In the genomic region with DNA sequence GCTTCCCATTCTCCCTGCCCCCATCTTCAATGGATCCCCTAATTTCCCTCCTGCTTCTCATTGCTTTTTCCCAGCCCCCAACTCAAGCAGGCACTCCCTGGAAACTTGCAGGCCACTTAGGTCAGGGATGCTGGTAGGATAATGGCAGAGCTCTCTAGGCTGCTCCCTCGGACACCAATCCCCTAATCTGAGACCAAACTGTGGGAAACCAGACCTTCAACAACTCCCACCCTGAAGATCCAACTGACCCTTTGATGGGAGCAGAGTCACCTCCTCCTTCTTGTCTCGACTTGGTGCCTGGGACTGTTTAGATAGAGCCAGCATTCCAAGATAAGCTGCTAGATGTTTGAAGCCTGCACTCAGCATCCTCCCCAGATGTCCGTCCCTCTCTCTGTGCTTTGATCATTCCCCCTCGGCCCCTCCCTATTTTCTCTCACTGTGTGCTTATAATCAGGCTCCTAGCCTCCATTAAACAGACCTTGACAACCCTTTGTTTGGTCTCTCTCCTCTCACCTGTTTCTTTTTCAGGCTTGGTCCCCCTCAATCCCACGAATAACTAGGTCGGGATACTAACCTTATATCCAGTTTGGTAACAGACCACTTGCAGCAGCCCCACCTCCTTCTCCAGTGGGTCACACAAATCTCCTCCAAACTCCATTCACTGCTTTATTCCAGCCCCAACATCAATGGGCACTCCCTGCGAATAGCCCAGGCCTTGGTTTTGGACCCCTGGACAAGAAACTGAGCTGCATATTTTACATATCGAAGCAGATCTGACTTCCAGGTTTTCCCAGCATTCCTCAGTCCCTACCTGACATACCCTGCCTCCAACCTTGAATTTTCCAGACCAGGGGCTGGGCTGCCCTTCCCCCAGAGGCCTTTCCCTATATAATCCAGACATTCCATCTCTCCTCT, we compare ENCODE assay signal across 14 mouse cellular contexts. TPM values are rescaled to one million over a fixed set of nuclear protein-coding genes. Genes with fewer than 3 reads are reported as not detected.
DNase-seq lines count a peak whose midpoint lies in the region; ATAC-seq lines count a peak whose summit lies in the region.
"Had no signal": no experiment of that assay in that cellular context is flagged by ENCODE, and none has a peak within 500 bp of the region (broad histone marks: within the 10 kb centered on the region; RNA-seq: fewer than 3 reads in every experiment).

No protein-coding gene starts in this region.

- peaks cover 7% of the 10 kb centered on the region; the same call in 1 of the 2 replicates for H3K4me1 ChIP-seq in kidney, embryonic 14.5 days (ENCODE audit: control insufficient read depth, insufficient read depth, low read length)
- H3K4me1 ChIP-seq: limb, embryonic 15.5 days had no signal

- H3K4me2 ChIP-seq in kidney, embryonic 14.5 days (replicated peaks; ENCODE audit: low read depth, low read length), result no peak overlapping the region
- H3K4me2 ChIP-seq: hindbrain, embryonic 13.5 days; limb, embryonic 15.5 days had no signal

- no peak overlapping the region for H3K9ac ChIP-seq in kidney, embryonic 14.5 days (ENCODE audit: low read depth, low read length)
- H3K9ac ChIP-seq: hindbrain, embryonic 13.5 days; limb, embryonic 15.5 days had no signal

- no peaks in the 10 kb centered on the region for H3K9me3 ChIP-seq in kidney, embryonic 14.5 days (ENCODE audit: control insufficient read depth, low read length)
- H3K9me3 ChIP-seq: hindbrain, embryonic 13.5 days; limb, embryonic 15.5 days had no signal

- no peak for DNase-seq in kidney, postnatal 4 days
- DNase-seq in R1 (ENCODE audit: low read depth, low spot score), result peak; percentile 24
- DNase-seq in embryo, embryonic 9.5 days (ENCODE audit: extremely low spot score), result peak; percentile 56
- DNase-seq in lung, postnatal 36 days, result peak; percentile 16
- DNase-seq in left cerebral cortex, postnatal 4 days, result no peak
- DNase-seq in right cerebral cortex, adult 2 months (ENCODE audit: low spot score in 2 of 2), result no peak
- no peak for DNase-seq in right cerebral cortex, postnatal 10 days (ENCODE audit: low spot score in 2 of 2)
- DNase-seq: cerebellum, adult 9-10 months; gastrocnemius, postnatal 25 days; layer of hippocampus, adult 9-11 months had no signal

- intact Hi-C loops in left cerebral cortex, postnatal 4 days (cut with DNase I), result no loop called here

- ATAC-seq in kidney, embryonic 14.5 days (ENCODE audit: low FRiP score, low TSS enrichment), result 0 out of 2 replicates have a peak, but pooled peaks have one; percentile 37

- H3K27ac ChIP-seq in kidney, embryonic 14.5 days (ENCODE audit: low read depth, low read length), result no peak overlapping the region
- H3K27ac ChIP-seq: hindbrain, embryonic 13.5 days; limb, embryonic 15.5 days had no signal

- H3K4me3 ChIP-seq in kidney, embryonic 14.5 days (ENCODE audit: low read length), result no peak overlapping the region
- H3K4me3 ChIP-seq: hindbrain, embryonic 13.5 days; limb, embryonic 15.5 days had no signal

- H3K27me3 ChIP-seq in kidney, embryonic 14.5 days (ENCODE audit: control insufficient read depth, insufficient read depth, low read length), result no peaks in the 10 kb centered on the region
- H3K27me3 ChIP-seq: hindbrain, embryonic 13.5 days; limb, embryonic 15.5 days had no signal

- peaks cover 25% of the 10 kb centered on the region; the same call in 1 of the 2 replicates for H3K36me3 ChIP-seq in kidney, embryonic 14.5 days (ENCODE audit: control insufficient read depth, insufficient read depth, low read length)

- WGBS in kidney, embryonic 14.5 days, result 10% methylated on average over 8 of the region's 8 CpGs

RNA-seq across cellular contexts. Expression of gene Etfbkmt, which starts 14.7 kb away (rescaled TPM):
- polyA plus RNA-seq in kidney, embryonic 14.5 days (2014; fragmentation: Nextera tagmentation; extraction: Ambion mirVana), result 20.5 and 23.0 TPM in 2 replicates
- total RNA-seq in left cerebral cortex, postnatal 4 days (2021), result 1 to 10 TPM; 3.7 to 4.3 TPM

RNA-seq across cellular contexts. Expression of gene Gm10203, which starts 24.4 kb away (rescaled TPM):
- polyA plus RNA-seq in kidney, embryonic 14.5 days (2014; fragmentation: Nextera tagmentation; extraction: Ambion mirVana), result not detected in 2 replicates
- not detected for total RNA-seq in left cerebral cortex, postnatal 4 days (2021)
- total RNA-seq: gastrocnemius, postnatal 25 days had no signal
- polyA plus RNA-seq: hindbrain, embryonic 13.5 days; limb, embryonic 15.5 days; thymus, postnatal 0 days had no signal

RNA-seq across cellular contexts. Expression of gene Amn1, which starts 34.1 kb away (rescaled TPM):
- polyA plus RNA-seq in kidney, embryonic 14.5 days (2014; fragmentation: Nextera tagmentation; extraction: Ambion mirVana), result 32.5 and 35.7 TPM in 2 replicates
- total RNA-seq in left cerebral cortex, postnatal 4 days (2021), result 10 to 100 TPM; 49.2 to 51.6 TPM

RNA-seq across cellular contexts. Expression of gene Dennd5b, which starts 52.9 kb away (rescaled TPM):
- 11.8 and 18.1 TPM in 2 replicates for polyA plus RNA-seq in kidney, embryonic 14.5 days (2014; fragmentation: Nextera tagmentation; extraction: Ambion mirVana)
- total RNA-seq in left cerebral cortex, postnatal 4 days (2021), result 10 to 100 TPM; 43.8 to 46.8 TPM

Comparison
In these comparisons a context has a peak if more than half of its experiments do, and no peak if none do; other contexts are left out.
1. DNase-seq: peak in R1 (single experiment), embryo, embryonic 9.5 days (single experiment) and lung, postnatal 36 days (single experiment); none in kidney, postnatal 4 days (0 of 2), left cerebral cortex, postnatal 4 days (single experiment), right cerebral cortex, adult 2 months (0 of 2) and right cerebral cortex, postnatal 10 days (0 of 2).